Mouse (Mus musculus) heart, adult 8-10 months (tissue): ENCODE measurements around the gene Bcas3. TPM values are rescaled to one million over a fixed set of nuclear protein-coding genes. Genes with fewer than 3 reads are reported as not detected.

ENCODE experiments used
- DNase-seq: peaks from one replicate; pipeline ENCODE4 v3.0.0; 2022; ENCODE audit warnings: low spot score
- total RNA-seq, 4 experiments: library from RNA; stranded (reverse); gene quantifications; 2 replicates each; pipeline ENCODE4 v1.2.4; 2022

The Bcas3 gene
- 10 to 100 TPM; 35.3 to 44.4 (median 42.9) TPM for total RNA-seq

DNA sequence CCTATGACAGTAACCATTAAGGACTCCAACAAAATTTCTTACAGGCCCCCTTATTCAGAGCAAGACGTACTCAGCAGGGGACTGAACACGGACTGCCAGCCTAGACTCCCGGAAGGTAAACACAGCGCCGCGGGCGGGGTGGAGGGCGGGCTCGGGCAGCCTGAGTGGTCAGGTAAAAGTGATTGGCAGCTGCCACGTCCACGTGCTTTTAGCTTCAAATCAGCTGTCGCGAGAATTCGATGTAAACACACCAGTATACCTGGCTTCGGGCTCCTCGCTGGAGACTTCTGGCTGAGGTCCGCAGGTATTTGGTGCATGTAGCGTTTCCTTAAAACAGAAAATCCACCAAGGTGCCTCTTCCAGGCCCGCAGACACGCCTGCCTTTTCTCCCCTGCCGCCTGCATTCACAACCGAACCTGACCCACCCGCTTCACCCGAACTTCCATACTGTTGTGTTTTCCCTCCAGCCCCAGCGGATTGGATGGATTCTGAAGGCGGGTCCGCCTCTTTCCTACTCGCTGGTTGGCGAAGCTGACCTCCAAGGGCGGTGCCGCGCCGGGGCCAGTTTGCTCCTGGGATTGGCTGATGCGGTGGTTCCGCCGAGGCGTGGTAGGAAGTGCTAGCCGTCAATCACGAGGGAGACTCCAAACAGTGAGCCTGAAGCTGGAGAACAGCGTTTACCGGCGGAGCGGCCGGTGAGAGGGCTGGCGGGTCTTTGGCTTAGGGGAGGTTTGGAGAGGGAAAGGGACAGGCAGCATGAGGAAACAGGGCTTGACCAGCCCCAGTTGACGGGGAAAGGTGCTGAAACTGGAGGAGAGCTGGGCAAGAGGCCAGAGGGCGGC is at the start of gene Bcas3:
Bcas3 (plus strand) TSS at position 629 of the 842 bp plus-strand sequence.
- peak; percentile 100 for DNase-seq

DNA sequence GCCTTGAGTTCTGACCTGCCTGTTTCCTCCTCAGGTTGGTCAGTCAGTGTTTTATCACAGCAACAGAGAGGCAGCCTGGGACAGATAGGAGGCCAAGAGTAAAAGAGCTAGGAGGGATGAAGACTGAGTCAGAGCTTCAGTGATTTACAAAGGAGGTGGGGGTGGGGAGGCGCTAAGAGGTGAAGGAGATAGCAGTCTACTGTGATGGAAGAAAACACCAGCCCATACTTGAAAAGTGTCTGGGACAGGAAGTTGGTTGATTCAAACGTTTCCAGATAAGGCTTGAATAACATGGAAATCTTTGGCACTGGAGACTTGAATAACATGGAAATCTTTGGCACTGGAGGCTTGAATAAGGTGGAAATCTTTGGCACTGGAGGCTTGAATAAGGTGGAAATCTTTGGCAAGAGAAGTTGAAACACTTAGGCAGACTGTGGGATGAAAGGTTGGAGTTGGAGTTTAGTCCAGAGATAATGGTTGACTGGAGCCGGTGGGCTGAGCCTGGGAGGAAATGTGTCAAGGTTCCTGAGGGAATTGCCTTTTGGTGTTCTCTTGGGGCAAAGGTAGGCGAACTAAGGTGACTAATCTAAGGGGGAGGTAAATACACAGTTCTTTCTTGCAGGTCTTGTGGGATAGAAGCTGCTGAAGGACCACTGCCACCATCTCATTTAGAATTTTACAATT is 46.2 kb upstream of the Bcas3 start:
- DNase-seq = no peak

DNA sequence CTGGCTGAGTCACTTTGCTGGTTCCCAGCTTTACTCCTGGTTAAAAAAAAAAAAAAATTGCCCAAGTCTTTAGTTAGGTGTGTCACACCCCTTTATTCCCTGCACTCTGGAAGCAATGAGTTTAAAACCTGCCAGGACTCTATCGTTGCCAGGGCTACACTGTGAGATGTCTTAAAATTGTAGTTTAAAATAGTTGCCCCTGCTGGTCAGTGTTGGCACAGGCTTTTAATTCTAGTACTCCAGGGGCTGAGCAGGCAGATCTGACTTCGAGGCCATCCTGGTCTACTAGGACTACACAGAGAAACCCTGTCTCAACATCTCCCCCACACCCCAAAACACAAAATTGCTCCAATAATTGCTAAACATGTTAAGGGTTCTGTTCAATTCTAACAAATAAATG is 44.2 kb upstream of the Bcas3 start:
- no peak for DNase-seq

DNA sequence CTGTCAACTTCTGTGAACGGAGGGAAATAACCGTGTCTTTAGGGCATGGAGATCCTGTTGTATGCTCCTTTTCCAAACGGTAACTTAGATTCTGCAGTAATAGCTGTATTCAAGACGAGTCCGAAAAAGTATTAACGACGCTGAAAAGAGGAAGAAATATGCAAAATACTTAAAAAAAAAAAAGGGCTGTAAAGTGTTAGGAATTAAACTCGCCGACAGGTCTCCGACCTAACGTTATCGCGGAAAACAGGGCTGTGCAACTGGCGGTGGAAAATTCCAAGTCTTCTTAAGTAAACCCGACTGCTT is 42.6 kb upstream of the Bcas3 start:
- DNase-seq = no peak

DNA sequence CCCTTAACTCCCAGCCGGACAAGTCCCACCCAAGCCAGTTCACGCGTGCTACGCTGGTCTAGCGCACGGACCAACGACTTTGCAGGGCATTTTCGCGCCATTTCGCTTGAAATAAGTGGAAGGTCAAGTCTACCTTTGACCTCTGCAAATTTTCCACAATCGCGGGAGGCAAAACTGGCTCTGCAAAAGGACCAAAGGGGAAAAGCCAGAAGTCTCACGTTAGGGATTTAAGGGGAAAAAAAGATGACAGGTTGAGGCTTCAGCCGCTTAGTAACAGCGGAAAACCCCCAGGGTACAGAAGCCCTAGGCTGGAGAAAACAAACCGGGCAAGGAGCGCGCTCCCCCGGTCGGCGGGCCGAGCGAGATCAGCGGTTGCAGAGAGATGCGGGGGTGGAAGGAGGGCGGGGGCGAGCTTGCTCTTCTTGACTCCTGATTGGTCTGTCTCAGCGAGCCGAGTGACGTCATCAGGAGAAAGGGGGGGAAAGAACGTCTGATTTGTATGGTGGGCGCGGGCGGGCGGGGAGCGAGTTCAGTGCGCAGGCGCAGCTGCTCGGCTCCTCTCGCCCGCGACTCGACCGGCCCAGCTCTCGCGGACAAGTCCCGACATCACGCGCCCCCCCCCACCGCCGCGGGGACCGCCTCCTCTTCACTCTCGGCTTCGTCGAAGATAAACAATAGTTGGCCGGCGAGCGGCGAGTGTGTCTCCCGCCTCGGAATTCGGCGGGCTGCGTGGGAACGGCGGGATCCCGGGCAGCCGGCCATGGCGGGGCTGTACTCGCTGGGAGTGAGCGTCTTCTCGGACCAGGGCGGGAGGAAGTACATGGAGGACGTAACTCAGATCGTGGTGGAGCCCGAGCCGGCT is 42.0 kb upstream of the Bcas3 start, which contains the start of gene Ppm1d:
Ppm1d (plus strand) TSS at position 532 of the 862 bp plus-strand sequence.
- DNase-seq = peak; percentile 95

DNA sequence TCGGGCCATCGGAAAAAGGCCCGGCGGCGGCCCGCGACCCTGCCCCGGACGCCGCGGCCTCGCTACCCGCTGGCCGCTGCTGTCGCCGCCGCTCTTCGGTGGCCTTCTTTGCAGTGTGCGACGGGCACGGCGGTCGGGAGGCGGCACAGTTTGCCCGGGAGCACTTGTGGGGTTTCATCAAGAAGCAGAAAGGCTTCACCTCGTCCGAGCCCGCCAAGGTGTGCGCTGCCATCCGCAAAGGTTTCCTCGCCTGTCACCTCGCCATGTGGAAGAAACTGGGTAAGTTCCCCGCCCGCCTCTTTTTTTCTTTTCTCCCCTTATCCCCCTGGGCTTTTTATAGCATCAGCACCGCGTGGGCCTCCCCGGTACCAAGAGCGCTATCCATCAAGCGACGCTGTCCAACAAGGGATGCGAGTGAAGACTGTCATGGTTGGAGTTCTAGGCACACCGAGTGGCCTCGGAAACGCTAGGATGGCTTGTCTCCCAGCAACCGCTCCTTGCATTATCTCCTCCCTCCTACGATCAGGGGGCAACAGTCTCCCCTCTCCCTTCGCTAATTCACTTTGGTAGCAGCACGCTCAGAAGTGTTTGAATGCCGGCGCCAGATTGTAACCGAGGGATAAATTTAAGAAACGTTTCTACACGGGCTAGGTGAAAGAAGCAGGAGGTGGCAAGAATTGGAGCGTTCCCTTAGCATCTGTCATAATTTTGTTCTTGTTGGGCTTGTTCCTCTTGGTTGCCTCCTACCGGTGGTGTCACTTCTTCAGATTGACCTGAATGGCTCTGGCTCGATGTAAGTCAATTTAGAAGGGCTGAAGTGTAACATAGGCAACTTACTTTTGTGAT is 41.1 kb upstream of the Bcas3 start:
- peak; percentile 55 for DNase-seq

DNA sequence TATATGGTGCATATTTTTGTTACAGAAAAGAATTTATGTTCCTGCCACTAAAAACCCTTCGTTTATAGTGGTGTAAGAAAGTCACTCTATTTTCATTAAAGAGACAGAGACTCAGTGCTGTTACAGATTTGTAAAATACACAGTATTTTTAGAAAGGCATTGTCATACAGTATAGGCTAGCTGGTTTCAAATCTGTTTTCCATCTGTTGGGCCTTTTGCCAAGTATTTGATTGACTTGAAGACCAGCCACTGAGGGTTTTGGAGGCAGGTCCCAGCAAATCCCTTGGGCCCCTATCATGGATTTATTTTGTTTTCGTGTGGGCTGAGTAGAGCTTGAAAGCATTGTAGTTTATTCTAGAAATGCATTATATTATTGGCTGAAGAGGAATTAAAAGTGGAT is 40.1 kb upstream of the Bcas3 start:
- DNase-seq = peak; percentile 97

DNA sequence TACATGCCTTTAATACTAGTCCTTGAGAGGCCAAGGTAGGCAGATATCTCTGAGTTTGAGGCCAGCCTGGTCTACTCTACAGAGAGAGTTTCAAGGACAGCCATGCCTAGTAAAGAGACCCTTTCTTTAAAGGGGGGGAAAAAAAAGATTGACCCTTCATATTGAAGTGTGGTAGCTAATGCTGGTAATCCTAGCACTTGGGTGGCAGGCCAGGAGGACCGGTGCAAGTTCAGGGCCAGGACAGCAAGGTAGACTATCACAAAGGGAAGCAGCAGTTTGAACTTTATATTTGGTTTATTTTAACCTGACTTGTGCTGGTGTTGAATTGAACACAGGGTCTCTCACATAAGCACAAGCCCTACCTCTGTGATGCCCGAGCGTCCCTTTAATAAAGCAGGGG is 39.6 kb upstream of the Bcas3 start:
- DNase-seq = no peak

DNA sequence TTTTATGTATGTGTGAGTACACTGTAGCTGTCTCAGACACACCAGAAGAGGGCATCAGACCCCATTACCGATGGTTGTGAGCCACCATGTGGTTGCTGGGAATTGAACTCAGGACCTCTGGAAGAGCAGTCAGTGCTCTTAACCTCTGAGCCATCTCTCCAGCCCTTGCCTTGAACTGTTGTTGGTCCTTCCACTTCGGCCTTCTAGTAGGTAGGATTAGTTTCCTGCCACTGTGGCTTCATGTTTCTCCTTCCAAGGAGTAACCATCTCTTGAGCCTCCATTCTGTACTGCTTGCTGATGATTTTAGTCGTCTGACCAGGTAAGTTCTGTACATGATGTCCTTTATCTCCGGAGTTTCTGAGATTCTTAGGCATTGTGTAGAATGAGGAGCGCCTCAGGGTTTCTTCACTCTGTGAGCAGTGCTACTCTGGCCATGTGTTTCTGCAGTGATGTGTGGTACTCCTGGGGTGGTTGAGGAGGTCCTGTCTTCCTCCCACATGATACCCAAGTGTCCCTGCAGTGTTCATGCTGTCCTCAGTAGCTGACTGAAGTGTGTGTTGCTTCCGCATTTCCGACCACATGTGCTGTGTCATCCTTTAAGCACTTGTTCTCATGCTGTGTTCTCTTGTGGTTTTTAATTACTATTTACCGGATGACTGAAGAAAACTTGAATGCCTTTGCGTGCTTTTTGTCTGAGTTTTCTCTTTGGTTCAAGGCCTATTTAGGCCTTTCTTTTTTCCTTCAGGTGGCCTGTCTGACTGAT is 29.2 kb upstream of the Bcas3 start:
- no peak for DNase-seq

DNA sequence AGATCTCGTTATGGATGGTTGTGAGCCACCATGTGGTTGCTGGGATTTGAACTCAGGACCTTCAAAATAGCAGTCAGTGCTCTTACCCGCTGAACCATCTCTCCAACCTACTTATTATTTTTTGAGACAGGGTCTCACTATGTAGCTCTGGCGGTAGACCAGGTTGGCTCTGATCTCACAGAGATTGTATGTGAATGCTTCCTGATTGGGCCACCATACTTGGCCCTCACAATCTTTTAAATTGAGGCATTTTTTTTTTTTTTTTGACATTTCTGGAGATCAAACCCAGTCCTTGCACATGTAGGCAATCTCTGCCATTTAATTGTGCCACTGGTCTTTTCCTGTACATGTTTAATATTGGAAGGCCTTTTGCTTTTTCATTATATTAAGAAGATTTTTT is 24.2 kb upstream of the Bcas3 start:
- no peak for DNase-seq

DNA sequence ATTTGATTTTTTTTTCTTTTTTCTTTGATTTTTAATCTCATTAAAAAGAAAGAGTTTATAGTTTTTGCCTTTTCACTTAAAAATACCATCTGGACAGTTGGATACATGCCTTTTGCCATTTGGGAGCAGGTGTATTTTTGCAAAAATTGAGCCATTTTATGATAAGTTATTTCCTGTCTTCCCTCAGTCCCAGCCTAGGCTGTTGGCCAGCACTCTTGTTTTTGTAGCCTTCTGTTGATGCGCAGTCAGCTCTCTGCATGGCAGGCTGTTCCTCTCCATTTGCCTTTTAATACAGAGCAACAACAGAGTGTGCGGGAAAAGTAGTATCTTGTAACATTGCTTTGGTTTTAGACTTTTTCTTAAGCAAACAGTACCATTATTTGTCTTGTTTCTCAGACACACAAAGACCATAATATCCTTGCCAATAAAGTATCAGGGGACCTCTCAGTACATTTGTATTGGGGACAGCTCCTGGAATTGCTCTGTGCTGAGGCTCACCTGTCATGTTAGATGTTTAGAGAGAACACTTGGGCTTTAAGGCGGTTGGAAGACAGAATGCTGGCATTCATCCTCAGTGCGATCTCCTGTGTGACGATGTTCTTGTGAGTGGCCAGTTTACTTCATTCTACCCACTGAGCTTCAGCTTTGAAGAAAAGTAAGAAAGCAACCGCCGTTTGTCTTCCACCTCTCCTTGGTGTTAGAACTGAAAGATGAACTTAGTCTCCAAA is 23.6 kb upstream of the Bcas3 start:
- DNase-seq = peak; percentile 45

DNA sequence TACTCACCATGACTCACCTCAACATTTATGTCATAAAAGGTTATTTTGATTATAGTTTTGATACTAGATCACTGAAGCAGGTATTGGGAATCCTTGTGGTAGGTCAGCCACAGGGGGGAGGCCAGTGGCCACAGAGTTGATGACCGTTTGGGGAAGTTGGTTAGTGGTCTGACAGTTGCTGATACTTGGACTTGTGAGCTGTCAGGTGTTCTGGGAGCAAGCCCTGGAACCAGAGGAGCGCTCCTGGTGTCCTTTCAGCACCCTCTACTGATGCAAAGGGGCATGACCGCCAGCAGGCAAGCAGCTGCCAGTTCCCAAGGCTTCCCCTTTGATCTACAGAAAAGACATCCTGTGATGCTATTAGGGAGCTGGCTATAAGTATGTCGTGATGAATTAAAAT is 18.2 kb upstream of the Bcas3 start:
- DNase-seq = peak; percentile 22

DNA sequence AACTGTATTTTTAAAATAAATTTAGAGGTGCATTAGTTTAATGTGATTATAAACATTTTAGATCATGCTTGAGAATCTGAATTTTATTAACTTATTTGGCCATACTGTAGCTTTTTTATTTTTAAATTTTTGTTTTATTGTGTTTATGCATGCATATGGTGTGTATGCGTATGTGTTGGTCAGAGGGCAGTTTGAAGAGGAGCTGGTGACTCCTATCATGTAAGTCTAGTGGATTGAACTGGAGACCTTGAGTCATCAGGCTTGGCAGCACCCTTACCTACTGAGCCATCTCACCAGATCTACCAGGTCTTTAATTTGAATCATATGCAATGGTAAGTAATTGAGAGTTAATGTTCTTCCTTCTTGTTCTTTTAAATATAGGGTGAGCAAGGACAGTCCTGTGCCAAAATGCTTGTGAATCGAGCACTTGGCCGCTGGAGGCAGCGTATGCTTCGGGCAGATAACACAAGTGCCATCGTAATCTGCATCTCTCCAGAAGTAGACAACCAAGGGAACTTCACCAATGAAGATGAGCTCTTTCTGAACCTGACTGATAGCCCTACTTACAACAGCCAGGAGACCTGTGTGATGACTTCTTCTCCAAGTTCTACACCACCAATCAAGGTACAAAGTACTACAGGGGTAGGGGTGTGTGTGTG is 13.7 kb upstream of the Bcas3 start:
- DNase-seq = no peak

DNA sequence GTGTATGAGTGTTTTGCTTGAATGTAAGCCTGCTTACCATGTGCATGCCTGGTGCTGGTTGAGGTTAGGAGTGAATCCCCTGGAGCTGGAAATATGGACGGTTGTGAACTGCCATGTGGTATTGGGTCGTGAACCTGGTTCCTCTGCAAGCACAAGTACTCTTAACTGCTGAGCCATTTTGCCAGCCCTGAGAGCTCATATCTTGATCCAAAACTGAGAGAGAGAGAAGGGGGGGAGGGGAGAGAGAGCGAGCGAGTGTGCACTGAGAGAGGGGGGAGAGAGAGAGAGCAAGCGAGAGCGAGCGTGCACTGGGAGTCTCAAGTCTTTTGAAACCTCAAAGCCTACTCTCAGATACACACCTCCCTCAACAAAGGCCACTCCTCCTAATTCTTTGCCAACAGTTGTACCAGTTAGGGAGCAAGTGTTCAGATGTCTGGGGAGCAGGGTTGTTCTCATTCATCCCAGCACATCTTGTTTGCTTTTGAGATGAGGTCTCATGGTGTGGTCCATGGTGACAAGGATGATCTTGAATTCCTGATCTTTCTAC is 12.8 kb upstream of the Bcas3 start:
- DNase-seq = no peak

DNA sequence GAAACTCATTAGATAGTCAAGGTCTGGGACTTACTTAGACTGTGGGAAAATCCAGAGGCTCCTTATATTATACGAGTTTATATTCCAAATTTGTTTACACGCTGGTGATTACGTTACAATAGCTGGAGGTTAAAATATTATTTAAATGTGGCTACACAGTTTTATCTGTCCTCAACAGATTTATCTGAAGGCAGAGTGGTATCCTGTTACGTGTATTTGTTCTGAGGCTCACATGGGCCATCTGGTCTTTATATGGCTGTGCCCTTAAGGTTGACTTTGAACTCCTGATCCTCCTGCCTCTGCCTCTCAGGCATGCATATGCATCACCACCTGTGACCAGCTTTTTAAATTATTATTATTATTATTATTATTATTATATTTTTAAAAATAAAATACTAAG is 852 bp downstream of the Bcas3 start:
- no peak for DNase-seq

DNA sequence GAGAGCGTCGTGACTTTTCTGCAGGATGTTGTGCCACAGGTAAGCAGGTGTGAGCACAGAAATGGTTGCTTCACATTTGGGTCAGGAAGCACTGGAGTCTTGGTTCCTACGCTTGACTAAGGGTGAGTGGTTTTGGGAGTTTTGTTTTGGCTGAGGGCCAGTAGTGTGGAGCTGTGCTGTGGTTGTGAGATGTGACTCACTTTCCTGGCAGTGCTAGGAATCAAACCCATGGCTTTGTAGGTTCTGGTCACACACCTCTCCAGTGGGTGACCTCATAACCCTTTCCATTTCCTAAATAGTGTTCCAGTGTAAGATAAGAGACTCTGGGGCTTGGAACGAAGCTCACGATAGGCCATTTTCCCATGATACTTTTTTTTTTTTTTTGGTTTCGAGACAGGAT is 6.7 kb downstream of the Bcas3 start:
- no peak for DNase-seq

DNA sequence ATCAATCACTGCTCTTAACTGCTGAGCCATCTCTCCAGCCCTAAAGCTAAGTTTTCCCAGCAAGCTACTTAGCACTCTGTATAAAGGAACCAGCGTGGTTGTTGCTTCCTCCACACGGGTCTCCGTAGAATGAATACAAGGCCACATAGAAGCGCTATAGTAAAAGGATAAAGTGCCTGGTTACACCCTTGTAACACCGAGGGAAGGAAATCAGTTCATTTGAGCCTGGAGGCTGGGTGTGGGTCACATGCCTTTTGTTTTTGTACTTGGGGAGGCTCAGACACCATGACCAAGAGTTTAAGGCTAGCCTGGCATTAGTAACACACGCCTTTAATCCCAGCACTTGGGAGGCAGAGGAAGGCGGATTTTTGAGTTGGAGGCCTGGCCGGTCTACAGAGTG is 8.7 kb downstream of the Bcas3 start:
- DNase-seq = no peak

DNA sequence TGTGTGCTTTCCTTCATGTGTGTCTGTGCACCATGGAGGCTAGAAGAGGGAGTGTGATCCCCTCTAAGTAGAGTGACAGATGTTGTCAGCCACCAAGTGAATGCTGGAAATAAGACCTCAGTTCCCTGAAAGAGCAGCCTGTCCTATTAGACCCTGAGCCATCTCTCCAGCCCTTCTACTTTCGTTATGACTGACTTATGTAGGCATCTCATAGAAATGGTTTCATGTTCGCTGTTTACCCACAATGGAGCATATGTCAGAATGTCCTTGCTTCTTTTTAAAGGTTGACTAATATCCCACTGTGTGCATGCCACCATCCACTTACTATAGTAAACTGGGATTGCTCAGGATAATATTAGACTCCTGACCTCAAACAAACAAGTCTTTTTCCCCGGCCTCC is 13.2 kb downstream of the Bcas3 start:
- no peak for DNase-seq

DNA sequence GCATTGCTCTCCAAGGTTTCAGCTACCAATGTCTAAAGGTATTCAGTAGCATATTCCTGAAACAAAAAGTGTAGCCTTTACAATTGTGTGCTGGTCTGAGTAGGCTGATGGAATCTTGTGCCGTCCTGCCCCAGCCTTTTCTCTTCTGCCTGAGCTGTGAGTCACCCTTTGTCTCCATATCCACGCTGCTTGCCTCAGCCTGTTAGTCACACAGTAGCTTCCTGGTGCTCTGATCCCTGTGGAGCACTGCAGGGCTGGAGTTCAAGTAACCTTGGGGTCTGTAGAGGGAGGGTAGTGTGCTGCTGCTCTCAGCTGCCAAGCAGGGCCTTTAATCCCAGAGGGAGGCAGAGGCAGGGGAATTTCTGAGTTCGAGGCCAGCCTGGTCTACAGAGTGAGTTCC is 14.9 kb downstream of the Bcas3 start:
- DNase-seq = no peak
